8 mouse cellular contexts compared by ENCODE assay signal in genomic region chr12:31350191-31350943, GRCm38 (mm10). TPM values are rescaled to one million over a fixed set of nuclear protein-coding genes. Genes with fewer than 3 reads are reported as not detected.
DNase-seq lines count a peak whose midpoint lies in the region; ATAC-seq and TF ChIP-seq lines count a peak whose summit lies in the region.

No protein-coding gene starts in this region.

- peak overlapping the region; percentile 80 for H3K4me3 ChIP-seq in cerebellum, adult 2 months (replicated peaks; ENCODE audit: insufficient read depth, low read depth, low read length)
- peak overlapping the region; percentile 80 for H3K4me3 ChIP-seq in embryonic fibroblast, embryonic 13.5 days (ENCODE audit: insufficient read depth, low read length)
- H3K4me3 ChIP-seq in limb, embryonic 15.5 days, result peak overlapping the region; percentile 91
- H3K4me3 ChIP-seq in stomach, embryonic 15.5 days (replicated peaks), result peak overlapping the region; percentile 97

- no peaks in the 10 kb centered on the region for H3K9me3 ChIP-seq in limb, embryonic 15.5 days
- no peaks in the 10 kb centered on the region for H3K9me3 ChIP-seq in stomach, embryonic 15.5 days

- WGBS in cerebellum, adult 2 months, result 21% methylated on average over 15 of the region's 15 CpGs
- 25% methylated on average over 15 of the region's 15 CpGs for WGBS in limb, embryonic 15.5 days
- WGBS in stomach, embryonic 15.5 days, result 23% methylated on average over 15 of the region's 15 CpGs

- peaks cover 17% of the 10 kb centered on the region for H3K36me3 ChIP-seq in limb, embryonic 15.5 days
- H3K36me3 ChIP-seq in stomach, embryonic 15.5 days, result peaks cover 11% of the 10 kb centered on the region

- H3K27ac ChIP-seq in cerebellum, adult 2 months (ENCODE audit: insufficient read depth, low read length), result 0 out of 2 replicates have a peak overlapping the region, but pooled peaks have one; percentile 67
- H3K27ac ChIP-seq in embryonic fibroblast, embryonic 13.5 days (ENCODE audit: insufficient read depth, low read length), result no peak overlapping the region
- H3K27ac ChIP-seq in limb, embryonic 15.5 days, result no peak overlapping the region; the same call in 1 of the 2 replicates
- H3K27ac ChIP-seq in stomach, embryonic 15.5 days, result 0 out of 2 replicates have a peak overlapping the region, but pooled peaks have one; percentile 87

- TF ChIP-seq CTCF in cerebellum, adult 2 months (IDR thresholded peaks at IDR 0.05; ENCODE audit: borderline replicate concordance, insufficient read depth, low read depth, low read length), result no peak
- no peak for TF ChIP-seq CTCF in embryonic fibroblast, embryonic 13.5 days (IDR thresholded peaks at IDR 0.05; ENCODE audit: borderline replicate concordance, insufficient read depth, low read length)

- H3K4me2 ChIP-seq in limb, embryonic 15.5 days, result peak overlapping the region; percentile 77
- peak overlapping the region; percentile 78 for H3K4me2 ChIP-seq in stomach, embryonic 15.5 days

- H3K27me3 ChIP-seq in cerebellum, adult 2 months (ENCODE audit: control insufficient read depth, insufficient read depth, low read length), result no peaks in the 10 kb centered on the region
- H3K27me3 ChIP-seq in limb, embryonic 15.5 days, result no peaks in the 10 kb centered on the region
- no peaks in the 10 kb centered on the region for H3K27me3 ChIP-seq in stomach, embryonic 15.5 days (replicated peaks)

- ATAC-seq in limb, embryonic 15.5 days (ENCODE audit: insufficient number of reproducible peaks, low FRiP score, low TSS enrichment, low read depth), result no peak
- ATAC-seq in stomach, embryonic 15.5 days (ENCODE audit: insufficient read depth, low FRiP score, low read depth), result no peak

- peak overlapping the region; percentile 97 for H3K9ac ChIP-seq in limb, embryonic 15.5 days
- peak overlapping the region; percentile 90 for H3K9ac ChIP-seq in stomach, embryonic 15.5 days

- DNase-seq in cerebellum, adult 2 months, result no peak
- no peak for DNase-seq in cerebellum, postnatal 10 days
- peak; percentile 41 for DNase-seq in 3T3-L1 (ENCODE audit: low read depth, low spot score)
- DNase-seq in thymus, postnatal 14 days, result no peak
- DNase-seq in layer of hippocampus, postnatal 10 days (ENCODE audit: low spot score in 2 of 2), result no peak

- TF ChIP-seq POLR2A in cerebellum, adult 2 months (IDR thresholded peaks at IDR 0.05; ENCODE audit: borderline replicate concordance, insufficient read depth, low read length), result no peak
- no peak for TF ChIP-seq POLR2A in embryonic fibroblast, embryonic 13.5 days (IDR thresholded peaks at IDR 0.05; ENCODE audit: low read depth, low read length)

- no peaks in the 10 kb centered on the region; the same call in 1 of the 2 replicates for H3K4me1 ChIP-seq in cerebellum, adult 2 months (ENCODE audit: control insufficient read depth, insufficient read depth, low read length)
- no peaks in the 10 kb centered on the region for H3K4me1 ChIP-seq in embryonic fibroblast, embryonic 13.5 days (ENCODE audit: control insufficient read depth, insufficient read depth, low read length)
- H3K4me1 ChIP-seq in limb, embryonic 15.5 days, result peaks cover 5% of the 10 kb centered on the region
- H3K4me1 ChIP-seq in stomach, embryonic 15.5 days, result peaks cover 4% of the 10 kb centered on the region

RNA-seq across cellular contexts. Expression of gene Dld, which starts 0.9 kb away (rescaled TPM):
- 109 and 111 TPM in 2 replicates for polyA plus RNA-seq in cerebellum, adult 2 months (2012; rRNA removed)
- 132 and 136 TPM in 2 replicates for polyA plus RNA-seq in embryonic fibroblast, embryonic 13.5 days (2011; ENCODE audit: insufficient read length, low read depth, missing spikeins)
- polyA plus RNA-seq in limb, embryonic 15.5 days (2015; fragmentation: Nextera tagmentation; extraction: Ambion mirVana), result 119 and 123 TPM in 2 replicates
- 126 and 137 TPM in 2 replicates for polyA plus RNA-seq in stomach, embryonic 15.5 days (2015; fragmentation: Nextera tagmentation; extraction: Ambion mirVana)
- total RNA-seq in layer of hippocampus, postnatal 10 days (2021), result 100 to 1,000 TPM; 113 to 125 TPM

RNA-seq across cellular contexts. Expression of gene Slc26a3, which starts 40.3 kb away (rescaled TPM):
- polyA plus RNA-seq in cerebellum, adult 2 months (2012; rRNA removed), result 0.08 TPM in 2 replicates
- polyA plus RNA-seq in embryonic fibroblast, embryonic 13.5 days (2011; ENCODE audit: insufficient read length, low read depth, missing spikeins), result not detected in 2 replicates
- 0.29 and 0.38 TPM in 2 replicates for polyA plus RNA-seq in limb, embryonic 15.5 days (2015; fragmentation: Nextera tagmentation; extraction: Ambion mirVana)
- polyA plus RNA-seq in stomach, embryonic 15.5 days (2015; fragmentation: Nextera tagmentation; extraction: Ambion mirVana), result 2.5 and 3.6 TPM in 2 replicates
- under 1 TPM; 0.39 to 0.62 TPM for total RNA-seq in layer of hippocampus, postnatal 10 days (2021)

Comparison
In these comparisons a context has a peak if more than half of its experiments do, and no peak if none do; other contexts are left out.
1. H3K27ac ChIP-seq: peak in cerebellum, adult 2 months (single experiment) and stomach, embryonic 15.5 days (single experiment); none in embryonic fibroblast, embryonic 13.5 days (single experiment) and limb, embryonic 15.5 days (single experiment).
2. Peak in every context shown above with its lines, with median percentiles within 50 percentile points of each other: H3K4me3 ChIP-seq.